Mouse (Mus musculus): Measurements from ENCODE around the gene Cox10. TPM values are rescaled to one million over a fixed set of nuclear protein-coding genes. Genes with fewer than 3 reads are reported as not detected.

Cox10 gene
- total RNA-seq, 4 experiments from 2014 or later: 21.0 to 25.0 (median 23.3) TPM

DNA sequence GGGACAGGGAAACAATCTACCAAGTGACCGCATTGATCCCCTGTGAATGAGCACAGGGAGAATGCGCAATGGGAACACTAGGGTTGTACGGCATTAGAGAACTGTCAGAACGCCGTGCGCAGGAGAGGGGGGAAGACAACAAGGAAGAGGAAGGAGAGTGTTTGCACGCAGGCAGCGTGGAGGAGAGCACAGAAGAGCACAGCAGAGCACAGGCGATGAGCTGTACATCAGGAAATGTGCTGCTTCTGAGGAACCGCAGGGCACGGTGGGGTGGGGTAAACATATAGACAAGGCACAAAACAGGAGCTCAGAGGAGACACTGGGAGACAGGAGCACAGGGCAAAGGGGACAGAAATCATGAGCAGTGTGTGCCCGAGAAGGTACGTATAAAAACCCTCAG is 31.8 kb downstream of the Cox10 start:
- no peak for DNase-seq (ENCODE audit: low spot score in 2 of 2)

GRCm38 (mm10) chr11:64045041-64045440 is 34.2 kb downstream of the Cox10 start:
- no peak for DNase-seq (ENCODE audit: low spot score in 2 of 2)

- no peak for DNase-seq (ENCODE audit: low spot score in 2 of 2)
These were observed 35.2 kb downstream of the Cox10 start for GRCm38 (mm10) chr11:64044024-64044423.

- DNase-seq (ENCODE audit: low spot score in 2 of 2): no peak
These were observed 38.0 kb downstream of the Cox10 start for GRCm38 (mm10) chr11:64041281-64041680.

DNA sequence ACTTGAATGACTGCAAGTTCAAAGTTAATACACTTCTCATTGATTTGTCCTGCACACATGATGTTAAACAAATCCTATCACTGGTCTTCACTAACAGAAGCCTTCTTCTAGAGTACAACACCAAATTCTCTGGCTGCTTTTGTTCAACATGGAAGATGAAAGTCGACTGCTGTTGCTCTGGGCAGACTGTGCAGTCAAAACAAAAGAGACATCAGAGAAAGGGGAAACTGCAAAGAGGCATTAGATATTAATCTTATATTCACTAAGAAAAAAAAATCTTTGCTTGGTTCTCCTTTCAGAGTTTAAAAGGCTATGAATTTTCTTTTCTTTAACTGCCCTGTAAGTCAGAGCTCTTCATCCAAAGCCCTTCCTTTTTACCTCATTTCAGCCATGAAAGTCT is 39.7 kb downstream of the Cox10 start:
- DNase-seq (ENCODE audit: low spot score in 2 of 2): no peak

GRCm38 (mm10) chr11:64037471-64038125 is 41.7 kb downstream of the Cox10 start:
- no peak for DNase-seq (ENCODE audit: low spot score in 2 of 2)

DNA sequence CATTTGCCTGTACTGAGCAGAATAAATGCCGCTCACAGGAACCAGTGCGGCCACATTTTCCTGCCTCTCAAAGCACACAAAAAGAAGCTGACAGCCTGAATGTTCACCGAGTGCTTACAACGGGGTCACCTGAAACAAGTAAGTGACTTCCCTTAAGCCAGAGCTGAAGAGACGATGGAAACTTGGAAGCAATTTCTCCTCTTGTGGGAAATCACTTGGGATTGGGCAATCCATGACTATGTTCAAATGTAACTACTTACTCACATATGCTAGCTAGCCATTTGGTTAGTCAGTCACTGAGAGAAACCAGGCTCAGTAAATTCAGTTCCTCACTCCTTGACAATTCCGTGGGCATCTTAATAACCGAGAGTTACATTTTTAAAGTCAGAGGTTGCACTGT is 43.0 kb downstream of the Cox10 start:
- no peak for DNase-seq (ENCODE audit: low spot score in 2 of 2)

DNA sequence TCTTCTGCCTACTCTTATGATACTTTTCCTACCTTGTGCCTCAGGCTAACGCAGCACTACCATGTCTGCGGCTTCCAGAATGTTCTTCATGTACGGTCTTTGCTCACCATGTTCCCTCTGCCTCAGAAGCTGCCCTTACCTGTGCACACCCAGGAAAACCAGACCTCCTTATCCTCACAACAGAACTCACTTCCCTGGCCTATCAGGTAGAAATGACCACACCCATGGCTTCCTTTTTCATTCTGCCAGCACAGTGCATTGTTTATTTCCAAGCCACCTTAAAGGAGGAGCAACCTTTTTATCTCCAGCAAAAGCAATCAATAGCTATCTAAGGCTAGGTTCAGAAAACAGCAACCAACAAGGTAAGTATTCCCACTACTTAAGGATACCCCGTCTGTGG is 43.6 kb downstream of the Cox10 start:
- no peak for DNase-seq (ENCODE audit: low spot score in 2 of 2)

- DNase-seq (ENCODE audit: low spot score in 2 of 2): no peak
These were observed 44.6 kb downstream of the Cox10 start for GRCm38 (mm10) chr11:64034686-64035085.

DNA sequence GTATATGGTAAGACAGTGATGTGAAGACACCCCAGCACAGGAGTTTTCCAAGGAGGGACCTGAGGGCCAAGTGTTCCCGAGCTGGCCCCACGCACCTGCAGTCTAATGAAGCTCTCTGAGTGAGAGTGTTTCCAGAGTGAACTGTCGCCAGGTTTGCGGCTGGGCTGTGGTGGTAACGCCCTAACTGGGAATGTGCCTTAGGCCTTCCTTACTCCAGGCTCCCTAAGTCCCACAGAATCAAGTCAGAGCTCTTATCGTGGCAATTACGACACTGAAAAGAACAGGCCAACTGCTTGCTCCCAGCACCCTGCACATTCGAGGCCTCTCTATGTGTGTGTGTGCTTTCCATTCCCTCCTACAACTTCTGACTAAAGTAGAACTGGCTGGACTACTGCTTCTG is 51.8 kb downstream of the Cox10 start:
- DNase-seq (ENCODE audit: low spot score in 2 of 2): no peak

DNA sequence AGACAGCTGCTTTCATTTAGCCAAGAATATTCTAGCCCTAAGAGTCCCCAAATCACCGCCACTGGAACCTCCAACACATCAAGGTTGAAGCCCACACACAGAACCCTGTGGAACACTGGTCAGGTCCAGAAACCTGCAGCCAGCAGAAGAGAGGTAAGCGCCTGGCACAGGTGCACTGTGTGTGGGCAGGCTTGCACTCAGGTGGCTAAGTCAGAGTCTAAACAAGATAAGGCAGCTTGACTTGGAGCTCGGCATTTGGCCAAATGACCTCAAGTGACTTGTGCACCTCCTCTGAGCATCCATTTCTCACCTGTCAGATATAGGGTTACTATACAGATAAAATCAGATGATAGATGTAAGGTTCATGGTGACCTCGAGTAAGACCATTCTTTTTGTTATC is 53.4 kb downstream of the Cox10 start:
- no peak for DNase-seq (ENCODE audit: low spot score in 2 of 2)

GRCm38 (mm10) chr11:64024575-64024974 is 54.7 kb downstream of the Cox10 start:
- DNase-seq (ENCODE audit: low spot score in 2 of 2): no peak

GRCm38 (mm10) chr11:64023380-64023981 is 55.8 kb downstream of the Cox10 start:
- no peak for DNase-seq (ENCODE audit: low spot score in 2 of 2)

- DNase-seq (ENCODE audit: low spot score in 2 of 2): no peak
These were observed 56.7 kb downstream of the Cox10 start for GRCm38 (mm10) chr11:64022403-64023047.

DNA sequence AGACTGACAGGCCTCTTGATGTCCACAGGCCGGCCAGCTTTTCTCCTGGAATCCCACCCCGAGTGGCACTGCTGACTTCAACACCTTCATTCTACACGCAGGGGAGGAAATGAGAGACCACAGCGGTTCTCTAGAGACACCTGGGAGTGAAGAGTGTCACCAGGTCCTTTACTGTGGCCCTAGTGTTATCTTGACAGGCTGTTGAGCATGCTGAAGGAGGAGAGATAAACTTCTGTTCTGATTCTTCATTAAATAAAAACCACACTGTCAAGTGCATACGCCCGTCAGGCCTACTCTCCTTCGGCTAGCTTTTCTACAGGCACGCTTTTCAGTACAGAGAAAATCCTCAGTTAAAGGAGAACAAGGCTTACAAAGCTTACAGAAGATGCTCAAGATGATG is 60.0 kb downstream of the Cox10 start:
- no peak for DNase-seq (ENCODE audit: low spot score in 2 of 2)

- DNase-seq (ENCODE audit: low spot score in 2 of 2): no peak
These were observed 61.1 kb downstream of the Cox10 start for GRCm38 (mm10) chr11:64018165-64018564.

DNA sequence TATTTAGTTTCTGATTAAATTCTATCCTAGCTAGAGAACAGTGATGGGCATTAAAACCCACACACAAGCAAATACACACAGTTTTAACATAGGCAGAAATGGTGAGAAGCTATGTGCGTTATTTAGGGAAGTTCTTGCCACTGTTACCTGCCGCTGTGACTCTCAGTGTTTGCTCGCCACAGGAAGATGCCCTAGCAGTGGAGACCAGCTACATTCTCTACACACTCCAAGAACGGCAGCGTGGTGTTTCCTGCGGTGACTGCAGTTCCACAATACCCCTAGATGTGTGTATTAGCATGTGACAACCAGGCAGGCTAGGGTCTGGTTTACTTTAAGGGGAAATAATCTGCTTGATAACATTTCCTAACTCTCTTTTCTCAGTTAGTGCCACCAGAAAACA is 64.0 kb downstream of the Cox10 start:
- DNase-seq (ENCODE audit: low spot score in 2 of 2): no peak

- DNase-seq (ENCODE audit: low spot score in 2 of 2): no peak
These were observed 68.4 kb downstream of the Cox10 start for GRCm38 (mm10) chr11:64010724-64011496.

GRCm38 (mm10) chr11:64004152-64004551 is 75.1 kb downstream of the Cox10 start:
- no peak for DNase-seq (ENCODE audit: low spot score in 2 of 2)

GRCm38 (mm10) chr11:64003484-64003883 is 75.8 kb downstream of the Cox10 start:
- no peak for DNase-seq (ENCODE audit: low spot score in 2 of 2)

DNA sequence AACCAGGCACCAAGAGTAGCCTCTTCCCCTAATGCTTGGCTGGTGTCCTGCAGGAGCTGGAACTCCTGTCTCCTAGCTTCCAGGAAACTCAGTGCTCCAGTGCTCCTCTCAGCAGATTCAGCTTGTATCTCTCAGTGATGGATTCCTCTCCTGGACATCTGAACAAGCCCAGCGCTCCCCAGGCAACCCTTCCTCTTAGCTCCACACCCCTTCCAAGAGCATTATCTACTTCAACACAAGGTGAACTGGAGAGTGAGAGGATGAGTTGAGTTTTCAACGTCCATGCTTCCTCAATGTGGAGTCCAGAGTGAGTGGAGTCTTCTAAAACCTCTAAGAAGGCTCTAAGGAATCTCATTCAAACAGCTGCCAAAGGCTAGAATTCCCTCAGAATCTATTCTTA is 76.6 kb downstream of the Cox10 start:
- no peak for DNase-seq (ENCODE audit: low spot score in 2 of 2)

GRCm38 (mm10) chr11:64001111-64001510 is 78.2 kb downstream of the Cox10 start:
- DNase-seq (ENCODE audit: low spot score in 2 of 2): no peak
